Mouse (Mus musculus) ovary, postnatal 36 days (tissue): Measurements from ENCODE around the gene Pcx.
A peak's percentile ranks its signal among the peaks of the same experiment; 100 is the strongest.

Experiments used
- DNase-seq: peaks from one replicate; pipeline ENCODE4 v3.0.0; 2022; ENCODE audit warnings: low spot score, mixed read lengths

Gene Pcx

GRCm38 (mm10) chr19:4509986-4510963 lies at the start of gene Pcx:
TSS of gene Pcx (plus strand) at chr19:4510472.
- peak; percentile 99 for DNase-seq

- DNase-seq: no peak
Measured at GRCm38 (mm10) chr19:4461981-4462380, 48.3 kb upstream of the Pcx start.

- no peak for DNase-seq
Measured at GRCm38 (mm10) chr19:4464666-4465065, 45.6 kb upstream of the Pcx start.

GRCm38 (mm10) chr19:4468363-4468762 lies 41.9 kb upstream of the Pcx start:
- no peak for DNase-seq

- no peak for DNase-seq
Measured at GRCm38 (mm10) chr19:4473549-4473948, 36.7 kb upstream of the Pcx start.

- no peak for DNase-seq
Measured at GRCm38 (mm10) chr19:4474739-4475138, 35.5 kb upstream of the Pcx start.

- DNase-seq: no peak
Measured at GRCm38 (mm10) chr19:4475224-4475925, 34.9 kb upstream of the Pcx start.

- peak; percentile 60 for DNase-seq
Measured at GRCm38 (mm10) chr19:4476601-4477257, 33.5 kb upstream of the Pcx start.

- DNase-seq: peak; percentile 51
Measured at GRCm38 (mm10) chr19:4477345-4478189, 32.7 kb upstream of the Pcx start, which contains the start of gene Syt12. TSS of gene Syt12 (minus strand) at chr19:4477447.

- DNase-seq: no peak
Measured at GRCm38 (mm10) chr19:4478190-4478516, 32.1 kb upstream of the Pcx start.

- DNase-seq: no peak
Measured at GRCm38 (mm10) chr19:4480041-4480440, 30.2 kb upstream of the Pcx start.

- no peak for DNase-seq
Measured at GRCm38 (mm10) chr19:4481326-4481725, 28.9 kb upstream of the Pcx start.

- no peak for DNase-seq
Measured at GRCm38 (mm10) chr19:4482111-4482859, 28.0 kb upstream of the Pcx start.

GRCm38 (mm10) chr19:4485006-4485405 lies 25.3 kb upstream of the Pcx start:
- DNase-seq: no peak

- no peak for DNase-seq
Measured at GRCm38 (mm10) chr19:4487877-4488276, 22.4 kb upstream of the Pcx start.

GRCm38 (mm10) chr19:4491080-4491695 lies 19.1 kb upstream of the Pcx start:
- no peak for DNase-seq

GRCm38 (mm10) chr19:4492526-4493296 lies 17.6 kb upstream of the Pcx start:
- DNase-seq: peak; percentile 64

- no peak for DNase-seq
Measured at GRCm38 (mm10) chr19:4494707-4495106, 15.6 kb upstream of the Pcx start.

GRCm38 (mm10) chr19:4495814-4496213 lies 14.5 kb upstream of the Pcx start:
- DNase-seq: no peak
